Mouse (Mus musculus): ENCODE data around the gene Tinf2. TPM values are rescaled to one million over a fixed set of nuclear protein-coding genes. Genes with fewer than 3 reads are reported as not detected.

Tinf2 gene
- polyA plus RNA-seq, 1 experiment, result 50.9 TPM

DNA sequence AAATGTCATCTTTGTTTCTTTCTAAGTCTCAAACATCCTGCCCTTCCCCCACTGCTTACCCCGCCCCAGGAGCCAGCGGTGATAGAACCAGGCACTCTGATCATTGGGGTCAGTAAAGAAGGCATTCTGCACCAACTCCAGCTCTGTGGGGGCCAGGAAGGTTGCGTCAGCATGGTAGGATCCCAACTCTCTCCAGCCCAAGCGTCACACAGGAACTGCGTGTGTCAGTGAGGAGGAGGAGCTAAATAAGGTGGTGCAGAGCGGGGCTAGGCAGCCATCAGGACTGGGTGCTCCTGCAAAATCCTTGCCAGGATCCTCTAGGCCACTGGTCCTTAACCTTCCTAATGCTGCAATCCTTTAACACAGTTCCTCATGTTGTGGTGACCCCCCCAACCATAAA, 38.1 kb upstream of the Tinf2 start:
- Histone ChIP-seq H3K27me3 (ENCODE audit: control insufficient read depth, insufficient read depth, low read length, poor library complexity, severe bottlenecking) (no peaks in the 10 kb centered on the region), H3K36me3 (ENCODE audit: control insufficient read depth, insufficient read depth, low read length, poor library complexity, severe bottlenecking) (peaks cover 22% of the 10 kb centered on the region), H3K4me1 (ENCODE audit: control insufficient read depth, insufficient read depth, low read length) (no peaks in the 10 kb centered on the region), H3K9me3 (replicated peaks; ENCODE audit: control insufficient read depth, insufficient read depth, low read length, poor library complexity, severe bottlenecking) (no peaks in the 10 kb centered on the region), H3K4me3 (ENCODE audit: low read depth, low read length) (peak overlapping the region; percentile 3), H3K27ac (ENCODE audit: insufficient read depth, low read length) (no peak overlapping the region), H3K9ac (ENCODE audit: low read depth, poor library complexity, severe bottlenecking) (no peak overlapping the region)
- no peak for TF ChIP-seq EP300 (IDR thresholded peaks at IDR 0.05; ENCODE audit: insufficient read depth, low read depth, low read length)
- no peak for TF ChIP-seq CTCF (IDR thresholded peaks at IDR 0.05; ENCODE audit: low read depth, low read length)
- no peak for TF ChIP-seq POLR2A (IDR thresholded peaks at IDR 0.05; ENCODE audit: insufficient read depth, low read length)

DNA sequence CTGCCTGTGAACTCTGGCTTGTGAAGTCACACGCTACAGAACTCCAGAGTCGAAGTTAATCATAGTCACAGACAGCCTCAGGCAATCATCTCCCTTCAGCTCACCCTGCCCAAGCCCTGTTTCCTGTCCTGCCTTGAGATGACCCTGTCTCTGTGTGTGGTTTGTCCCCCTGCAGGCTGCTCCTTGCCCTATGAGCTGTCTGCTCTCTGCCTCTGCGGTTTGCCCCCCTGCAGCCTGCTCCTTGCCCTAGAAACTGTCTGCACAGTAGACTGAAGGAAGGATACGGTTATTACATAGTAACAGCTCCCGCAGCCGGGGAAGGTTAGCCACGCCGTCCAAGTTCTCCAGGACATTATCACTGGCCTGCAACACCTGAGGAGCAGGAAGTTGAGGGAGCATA, 35.3 kb upstream of the Tinf2 start:
- Histone ChIP-seq H3K27me3 (ENCODE audit: control insufficient read depth, insufficient read depth, low read length, poor library complexity, severe bottlenecking) (no peaks in the 10 kb centered on the region), H3K4me3 (ENCODE audit: low read depth, low read length) (no peak overlapping the region), H3K36me3 (ENCODE audit: control insufficient read depth, insufficient read depth, low read length, poor library complexity, severe bottlenecking) (peaks cover 22% of the 10 kb centered on the region), H3K27ac (ENCODE audit: insufficient read depth, low read length) (no peak overlapping the region), H3K9me3 (replicated peaks; ENCODE audit: control insufficient read depth, insufficient read depth, low read length, poor library complexity, severe bottlenecking) (no peaks in the 10 kb centered on the region), H3K9ac (ENCODE audit: low read depth, poor library complexity, severe bottlenecking) (no peak overlapping the region), H3K4me1 (ENCODE audit: control insufficient read depth, insufficient read depth, low read length) (peaks cover 2% of the 10 kb centered on the region)
- no peak for TF ChIP-seq CTCF (IDR thresholded peaks at IDR 0.05; ENCODE audit: low read depth, low read length)

DNA sequence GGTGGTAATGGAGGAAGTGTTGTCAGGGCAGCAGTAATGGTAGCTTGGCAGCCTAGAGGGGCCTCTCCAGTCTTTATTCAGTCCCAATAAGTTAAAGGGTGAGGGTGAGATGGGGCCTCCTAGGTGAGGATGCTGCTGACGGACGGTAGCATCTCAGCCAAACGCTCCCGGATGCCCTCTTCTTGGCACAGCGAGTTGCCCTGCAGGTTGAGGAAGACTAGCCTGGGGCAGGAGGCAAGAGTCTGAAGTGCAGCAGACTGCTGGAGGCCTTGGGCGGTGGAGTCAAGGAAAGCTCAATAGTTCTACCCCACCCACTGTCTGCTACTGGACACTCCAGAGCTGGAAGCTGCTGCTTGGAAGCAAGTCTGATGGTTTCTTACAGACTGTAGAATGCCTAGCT, 34.7 kb upstream of the Tinf2 start:
- Histone ChIP-seq H3K27ac (ENCODE audit: insufficient read depth, low read length) (no peak overlapping the region), H3K4me3 (ENCODE audit: low read depth, low read length) (no peak overlapping the region), H3K4me1 (ENCODE audit: control insufficient read depth, insufficient read depth, low read length) (peaks cover 4% of the 10 kb centered on the region), H3K36me3 (ENCODE audit: control insufficient read depth, insufficient read depth, low read length, poor library complexity, severe bottlenecking) (peaks cover 22% of the 10 kb centered on the region), H3K9ac (ENCODE audit: low read depth, poor library complexity, severe bottlenecking) (no peak overlapping the region), H3K27me3 (ENCODE audit: control insufficient read depth, insufficient read depth, low read length, poor library complexity, severe bottlenecking) (no peaks in the 10 kb centered on the region), H3K9me3 (replicated peaks; ENCODE audit: control insufficient read depth, insufficient read depth, low read length, poor library complexity, severe bottlenecking) (no peaks in the 10 kb centered on the region)
- TF ChIP-seq EP300 (IDR thresholded peaks at IDR 0.05; ENCODE audit: insufficient read depth, low read depth, low read length) (no peak), CTCF (IDR thresholded peaks at IDR 0.05; ENCODE audit: low read depth, low read length) (no peak)

DNA sequence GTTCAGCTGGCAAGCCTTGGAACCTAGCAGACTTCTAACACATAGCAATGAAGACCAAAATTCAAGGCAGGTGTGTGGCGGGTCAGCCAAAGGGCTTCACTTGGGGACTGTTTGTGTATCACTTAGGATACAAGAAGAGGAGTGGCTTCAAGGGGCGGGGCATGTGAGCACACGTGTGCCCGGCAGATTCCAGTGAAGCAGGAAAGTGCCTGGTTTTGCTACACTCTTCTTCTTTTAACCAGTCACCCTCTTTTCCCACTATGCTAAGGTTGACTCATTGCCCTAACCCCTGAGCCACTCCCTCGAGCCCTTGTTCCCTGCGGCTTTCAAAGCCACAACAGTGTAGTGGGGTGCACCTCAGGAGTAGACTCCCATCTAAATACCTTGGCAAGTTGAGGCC, 33.3 kb upstream of the Tinf2 start:
- Histone ChIP-seq H3K9me3 (replicated peaks; ENCODE audit: control insufficient read depth, insufficient read depth, low read length, poor library complexity, severe bottlenecking) (no peaks in the 10 kb centered on the region), H3K27ac (ENCODE audit: insufficient read depth, low read length) (no peak overlapping the region), H3K27me3 (ENCODE audit: control insufficient read depth, insufficient read depth, low read length, poor library complexity, severe bottlenecking) (no peaks in the 10 kb centered on the region), H3K36me3 (ENCODE audit: control insufficient read depth, insufficient read depth, low read length, poor library complexity, severe bottlenecking) (peaks cover 22% of the 10 kb centered on the region), H3K9ac (ENCODE audit: low read depth, poor library complexity, severe bottlenecking) (no peak overlapping the region), H3K4me3 (ENCODE audit: low read depth, low read length) (no peak overlapping the region), H3K4me1 (ENCODE audit: control insufficient read depth, insufficient read depth, low read length) (peaks cover 9% of the 10 kb centered on the region)
- TF ChIP-seq POLR2A (IDR thresholded peaks at IDR 0.05; ENCODE audit: insufficient read depth, low read length) (no peak), EP300 (IDR thresholded peaks at IDR 0.05; ENCODE audit: insufficient read depth, low read depth, low read length) (no peak), CTCF (IDR thresholded peaks at IDR 0.05; ENCODE audit: low read depth, low read length) (no peak)

DNA sequence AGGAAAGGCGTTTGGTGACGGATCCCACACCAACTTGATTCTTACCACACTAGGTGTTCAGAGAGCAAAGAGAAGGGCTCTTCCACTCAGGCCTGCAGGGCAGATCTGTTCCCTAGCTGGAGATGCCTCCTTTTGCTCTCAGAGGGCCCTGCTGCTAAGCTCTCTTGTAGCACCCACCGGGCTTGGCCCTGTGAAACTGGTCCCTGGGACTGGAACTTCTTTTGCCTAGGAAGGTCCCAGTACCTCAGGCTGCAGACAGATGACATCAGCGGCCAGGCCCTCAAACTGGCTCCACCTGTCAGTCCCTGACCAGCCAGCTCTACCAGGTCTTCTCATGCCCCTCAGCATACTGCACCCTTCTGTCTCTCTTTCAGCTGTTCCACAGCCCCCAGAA, 32.1 kb upstream of the Tinf2 start, which contains the start of gene Tgm1:
Gene Tgm1, minus strand, starts transcription at position 198 of the 394 bp plus-strand sequence.
- no peaks in the 10 kb centered on the region for H3K9me3 ChIP-seq (replicated peaks; ENCODE audit: control insufficient read depth, insufficient read depth, low read length, poor library complexity, severe bottlenecking)
- peak within 1 kb of the TSS; percentile 48; the same call in 1 of the 2 replicates for H3K9ac ChIP-seq (ENCODE audit: low read depth, poor library complexity, severe bottlenecking)
- H3K27ac ChIP-seq (ENCODE audit: insufficient read depth, low read length), result no peak within 1 kb of the TSS
- TF ChIP-seq EP300 (IDR thresholded peaks at IDR 0.05; ENCODE audit: insufficient read depth, low read depth, low read length), result no peak
- TF ChIP-seq CTCF (IDR thresholded peaks at IDR 0.05; ENCODE audit: low read depth, low read length), result no peak
- no peak for TF ChIP-seq POLR2A (IDR thresholded peaks at IDR 0.05; ENCODE audit: insufficient read depth, low read length)
- peak within 1 kb of the TSS; percentile 32 for H3K4me3 ChIP-seq (ENCODE audit: low read depth, low read length)
- H3K36me3 ChIP-seq (ENCODE audit: control insufficient read depth, insufficient read depth, low read length, poor library complexity, severe bottlenecking), result peaks cover 21% of the 10 kb centered on the region
- no peaks in the 10 kb centered on the region for H3K27me3 ChIP-seq (ENCODE audit: control insufficient read depth, insufficient read depth, low read length, poor library complexity, severe bottlenecking)
- peaks cover 15% of the 10 kb centered on the region for H3K4me1 ChIP-seq (ENCODE audit: control insufficient read depth, insufficient read depth, low read length)

DNA sequence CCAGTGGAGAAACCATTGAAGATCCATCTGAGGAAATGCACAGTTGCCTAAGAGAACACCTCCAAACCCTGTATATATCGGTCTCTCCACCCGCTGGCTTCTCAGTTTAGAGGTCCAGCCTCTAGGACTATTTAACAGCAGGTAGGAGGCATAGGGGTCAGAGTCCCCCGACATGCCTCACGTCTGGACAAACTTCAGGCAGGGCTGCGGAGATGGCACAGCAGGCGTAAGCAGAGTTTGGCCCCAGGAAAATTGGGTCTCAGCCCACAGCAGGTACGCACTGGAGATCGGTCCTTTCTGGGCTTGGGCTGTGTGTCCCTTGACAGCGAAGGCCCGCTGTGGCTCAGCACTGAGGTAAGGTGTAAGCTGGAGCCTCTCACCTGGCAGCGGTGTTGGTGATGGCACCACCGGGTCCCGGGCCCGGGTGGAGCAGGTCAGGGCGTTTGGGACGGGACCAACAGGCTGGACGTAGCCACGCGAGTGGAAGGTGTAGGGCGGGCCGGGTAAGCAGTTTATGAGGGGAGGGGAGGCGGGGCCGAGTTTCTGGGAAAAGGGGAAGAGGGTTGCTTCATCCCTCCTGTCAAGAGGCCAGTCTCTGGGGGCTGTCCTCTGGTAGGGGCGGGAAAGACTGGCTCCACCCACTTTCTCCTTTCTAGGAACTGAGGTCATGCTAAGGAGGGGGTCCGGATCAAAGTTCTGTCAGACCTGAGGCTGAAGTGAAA, 31.5 kb upstream of the Tinf2 start:
- Histone ChIP-seq H3K27ac (ENCODE audit: insufficient read depth, low read length) (no peak overlapping the region), H3K4me1 (ENCODE audit: control insufficient read depth, insufficient read depth, low read length) (peaks cover 18% of the 10 kb centered on the region), H3K4me3 (ENCODE audit: low read depth, low read length) (peak overlapping the region; percentile 32), H3K36me3 (ENCODE audit: control insufficient read depth, insufficient read depth, low read length, poor library complexity, severe bottlenecking) (peaks cover 15% of the 10 kb centered on the region), H3K9ac (ENCODE audit: low read depth, poor library complexity, severe bottlenecking) (0 out of 2 replicates have a peak overlapping the region, but pooled peaks have one; percentile 48), H3K27me3 (ENCODE audit: control insufficient read depth, insufficient read depth, low read length, poor library complexity, severe bottlenecking) (no peaks in the 10 kb centered on the region), H3K9me3 (replicated peaks; ENCODE audit: control insufficient read depth, insufficient read depth, low read length, poor library complexity, severe bottlenecking) (no peaks in the 10 kb centered on the region)
- TF ChIP-seq POLR2A (IDR thresholded peaks at IDR 0.05; ENCODE audit: insufficient read depth, low read length) (no peak), CTCF (IDR thresholded peaks at IDR 0.05; ENCODE audit: low read depth, low read length) (no peak), EP300 (IDR thresholded peaks at IDR 0.05; ENCODE audit: insufficient read depth, low read depth, low read length) (no peak)
